Mouse (Mus musculus) spleen, adult 18-20 months (tissue): ENCODE measurements around the gene Slc24a4.
"Not testable (repeated sequence)": the region's sequence is repeated elsewhere in the genome, so short reads cannot be mapped to it uniquely, and the experiment has no call there.

Experiments
- DNase-seq, 2 experiments: peaks; one replicate each; pipeline ENCODE4 v3.0.0; 2022; ENCODE audit warnings: mixed read lengths in 2 of 2

Gene Slc24a4

GRCm38 (mm10) chr12:102251070-102251469 is 122.5 kb downstream of the Slc24a4 start:
- DNase-seq: no peak

DNA sequence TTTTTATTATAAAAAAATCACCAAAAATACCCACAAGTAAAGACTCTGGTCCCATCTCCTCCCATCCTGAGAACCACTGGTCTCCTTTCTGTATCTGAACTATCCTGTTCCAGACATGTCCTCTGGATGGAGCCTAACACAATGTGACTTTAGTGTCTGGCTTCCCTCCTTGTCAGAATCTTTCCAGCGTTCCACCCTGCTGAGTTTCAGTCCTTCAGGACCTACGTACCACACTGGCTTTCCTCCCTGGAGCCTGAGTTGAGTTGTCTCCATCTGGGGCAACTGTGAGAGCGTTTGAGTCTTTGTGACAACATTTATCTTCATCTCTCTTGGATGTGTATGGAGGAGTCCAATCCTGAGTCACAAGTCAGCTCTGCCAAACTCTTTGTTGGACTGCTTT is 123.5 kb downstream of the Slc24a4 start:
- no peak for DNase-seq

- DNase-seq: no peak
Observed at GRCm38 (mm10) chr12:102252525-102252924, 124.0 kb downstream of the Slc24a4 start.

- no peak for DNase-seq
Observed at GRCm38 (mm10) chr12:102255012-102255411, 126.5 kb downstream of the Slc24a4 start.

- DNase-seq: no peak
Observed at GRCm38 (mm10) chr12:102258522-102259112, 130.1 kb downstream of the Slc24a4 start.

- no peak for DNase-seq
Observed at GRCm38 (mm10) chr12:102261933-102262396, 133.4 kb downstream of the Slc24a4 start.

DNA sequence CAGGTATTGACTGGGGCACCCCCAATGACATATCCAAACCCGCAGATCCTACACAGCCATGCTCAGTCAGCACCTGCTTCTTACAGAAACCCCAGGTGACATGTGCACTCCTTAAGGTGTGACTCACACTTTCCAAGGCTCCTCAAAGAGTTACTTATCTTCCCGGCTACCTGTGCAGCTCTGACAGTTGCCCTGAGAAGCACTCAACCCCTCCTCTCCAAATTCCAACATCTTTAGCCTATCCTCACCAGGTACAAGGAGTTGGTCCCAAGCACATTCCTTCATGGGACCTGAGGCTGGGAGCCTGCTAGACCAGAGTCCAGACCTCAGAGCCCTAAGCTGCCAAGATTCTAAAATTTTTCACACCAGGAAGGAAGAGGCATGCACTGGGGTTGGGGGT is 134.3 kb downstream of the Slc24a4 start:
- DNase-seq: no peak

GRCm38 (mm10) chr12:102263249-102263648 is 134.7 kb downstream of the Slc24a4 start:
- DNase-seq: no peak

GRCm38 (mm10) chr12:102266433-102266832 is 137.9 kb downstream of the Slc24a4 start:
- DNase-seq: no peak

DNA sequence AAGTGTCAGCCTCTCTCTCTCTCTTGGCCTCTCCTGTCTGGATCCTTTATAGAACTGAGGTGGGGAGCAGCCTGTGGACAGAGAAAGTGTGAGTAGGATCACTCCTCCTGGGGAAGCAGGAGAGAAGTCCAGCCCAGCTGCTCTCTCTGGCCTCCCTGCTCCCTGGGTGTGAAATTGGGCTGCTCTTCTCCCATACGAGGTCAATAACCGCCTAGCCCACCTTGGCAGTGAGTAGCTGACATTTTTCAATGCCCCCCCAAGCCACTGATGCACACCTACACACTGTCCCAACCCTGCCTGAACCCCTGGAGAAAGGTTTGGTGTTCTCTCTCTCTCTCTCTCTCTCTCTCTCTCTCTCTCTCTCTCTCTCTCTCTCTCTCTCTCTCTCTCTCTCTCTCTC is 140.6 kb downstream of the Slc24a4 start:
- no peak for DNase-seq

- DNase-seq: no peak
Observed at GRCm38 (mm10) chr12:102270776-102271405, 142.4 kb downstream of the Slc24a4 start.

GRCm38 (mm10) chr12:102271447-102271846 is 142.9 kb downstream of the Slc24a4 start:
- DNase-seq: no peak

- DNase-seq: no peak
Observed at GRCm38 (mm10) chr12:102275833-102276443, 147.4 kb downstream of the Slc24a4 start.

DNA sequence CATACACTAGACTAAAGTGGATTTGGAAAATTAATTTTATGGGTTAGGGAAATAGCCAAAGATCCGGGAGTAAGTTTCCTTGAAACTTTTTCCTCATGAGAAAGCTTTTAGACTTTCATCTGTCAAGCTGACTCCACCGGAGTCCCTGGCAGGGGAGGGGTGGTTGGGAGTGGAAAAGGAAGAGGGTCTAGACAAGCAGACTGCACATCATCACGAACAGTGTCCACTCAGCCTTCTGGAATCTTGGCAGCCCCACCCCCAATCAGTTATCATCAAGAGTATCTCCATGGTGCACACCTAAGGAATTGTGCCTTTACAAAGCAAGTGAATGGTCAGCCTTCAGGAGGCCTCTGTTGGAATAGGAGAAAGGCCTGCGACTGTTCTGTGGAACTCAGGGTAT is 151.8 kb downstream of the Slc24a4 start:
- DNase-seq: not testable (repeated sequence)

GRCm38 (mm10) chr12:102280867-102281503 is 152.5 kb downstream of the Slc24a4 start:
- DNase-seq: no peak

GRCm38 (mm10) chr12:102282126-102282525 is 153.6 kb downstream of the Slc24a4 start:
- DNase-seq: no peak

DNA sequence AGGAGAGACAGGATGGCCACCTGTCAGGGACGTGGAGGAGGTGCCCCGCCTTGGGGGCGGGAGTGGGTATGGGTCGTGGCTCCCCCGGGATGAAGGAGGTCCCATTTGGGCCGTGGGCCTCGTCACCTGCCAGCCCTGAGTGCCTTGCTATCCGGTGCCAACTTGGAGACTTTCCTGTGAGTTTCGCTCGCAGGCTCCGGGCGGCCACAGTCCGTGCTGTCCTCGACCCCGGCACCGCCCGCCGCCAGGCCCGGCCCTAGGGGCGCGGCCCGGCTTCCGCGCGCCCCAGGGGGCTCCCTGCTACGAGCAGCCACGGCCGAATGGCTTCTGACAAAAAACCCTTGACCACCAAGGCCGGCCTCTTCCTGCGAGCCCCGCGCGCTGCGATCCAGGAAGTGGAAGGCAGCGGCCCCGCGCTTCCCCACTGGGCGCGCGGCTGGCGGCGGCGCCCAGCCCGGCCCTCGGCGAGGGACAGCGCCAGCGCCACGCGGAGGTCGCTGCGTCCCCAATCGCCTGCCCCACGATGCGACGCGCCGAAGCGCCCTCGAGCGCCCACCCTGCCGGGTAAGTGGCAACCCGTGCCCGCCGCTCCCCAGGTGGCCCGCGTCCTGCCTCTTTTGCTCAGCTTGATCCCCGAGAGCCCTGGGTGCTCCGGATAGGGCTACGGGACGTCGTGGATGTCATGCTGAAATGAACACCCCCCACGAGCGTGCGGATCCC is 154.4 kb downstream of the Slc24a4 start, which contains the start of gene Rin3:
Rin3 (plus strand) TSS at position 286 of the 720 bp plus-strand sequence.
- DNase-seq: peak; percentile 66 to 70

DNA sequence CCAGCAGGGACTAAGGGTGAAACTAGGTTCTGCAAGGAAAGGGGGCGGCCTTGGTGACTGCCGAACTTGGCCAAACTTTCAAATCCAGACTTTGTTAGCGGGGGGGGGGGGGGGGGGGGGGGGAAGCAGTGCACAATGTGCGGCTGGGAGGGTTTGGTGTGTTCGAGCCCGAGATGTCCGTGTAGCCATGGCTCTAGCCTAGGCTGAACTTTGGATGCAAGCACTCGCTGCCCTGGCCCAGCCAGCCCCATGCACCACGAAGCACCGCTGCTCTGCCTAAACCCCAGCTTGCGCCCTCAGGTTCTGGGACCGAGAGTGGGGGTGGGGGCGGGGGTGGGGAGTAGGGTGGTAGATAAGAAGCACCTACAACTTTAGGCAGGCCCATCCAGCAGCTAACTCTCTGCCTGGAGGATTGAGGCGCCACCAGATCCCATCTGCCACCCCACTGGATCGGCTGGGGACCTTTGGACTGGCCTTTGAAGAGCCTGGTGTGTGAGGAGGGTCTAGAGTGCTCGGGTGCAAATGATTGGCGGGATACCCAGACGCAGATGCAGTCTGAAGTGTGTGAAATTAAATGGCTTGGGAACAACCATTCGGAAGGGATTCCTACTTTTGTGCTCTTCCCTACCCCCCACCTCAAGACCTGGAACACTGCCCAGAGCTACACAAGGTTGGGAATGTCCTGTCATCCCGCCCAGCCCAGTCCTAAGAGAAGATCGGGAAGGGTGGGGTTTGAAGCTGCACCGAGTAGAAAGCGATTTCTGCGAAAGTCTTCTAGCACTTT is 155.1 kb downstream of the Slc24a4 start:
- DNase-seq: no peak

GRCm38 (mm10) chr12:102284267-102284610 is 155.7 kb downstream of the Slc24a4 start:
- no peak for DNase-seq

DNA sequence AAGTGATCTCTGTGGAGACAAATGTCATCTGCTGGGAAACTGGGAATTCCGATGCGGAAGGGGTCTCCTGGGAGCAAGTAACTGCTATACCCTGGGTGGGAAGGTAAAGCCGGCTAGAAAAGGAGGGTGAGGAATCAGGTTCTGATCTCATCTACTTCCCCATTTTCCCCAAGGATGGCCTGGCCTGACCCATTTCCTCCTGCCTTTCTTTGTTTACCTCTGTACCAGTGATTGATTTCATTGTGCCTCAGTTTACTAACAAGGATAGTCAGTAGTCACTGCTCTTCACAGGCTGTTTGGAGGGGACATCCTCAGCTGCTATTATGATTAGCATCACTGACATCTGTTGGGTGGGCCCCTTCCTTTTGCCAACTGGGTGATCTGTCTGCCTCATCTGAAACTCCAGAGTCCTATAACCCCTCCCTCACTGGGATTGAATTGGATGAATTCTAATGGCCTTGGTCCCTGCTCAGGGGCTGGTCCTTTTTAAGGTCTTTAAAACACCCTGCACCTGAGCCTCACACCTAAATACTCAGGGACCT is 156.2 kb downstream of the Slc24a4 start:
- no peak for DNase-seq

DNA sequence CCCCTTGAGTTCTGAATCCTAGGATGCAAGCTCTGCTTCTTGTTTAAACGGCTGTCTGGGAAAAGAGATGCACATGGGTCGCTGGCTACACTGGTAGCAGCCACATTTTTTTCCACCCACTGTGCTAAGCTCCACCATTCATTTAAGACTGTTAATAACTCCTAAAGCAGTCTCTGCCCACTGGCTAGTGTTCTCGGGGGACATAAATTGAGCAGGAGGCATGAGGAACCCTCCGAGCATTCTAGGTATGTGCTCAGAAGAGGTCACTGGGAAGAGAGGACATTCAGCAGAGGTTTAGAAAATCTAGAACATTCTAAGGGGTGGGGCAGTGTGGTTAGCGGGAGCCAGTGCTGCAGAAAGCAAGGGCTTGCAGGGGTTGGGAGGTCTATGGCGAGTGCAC is 156.8 kb downstream of the Slc24a4 start:
- DNase-seq: no peak

GRCm38 (mm10) chr12:102285779-102286178 is 157.2 kb downstream of the Slc24a4 start:
- DNase-seq: no peak
